Mouse (Mus musculus): ENCODE measurements at regions not wholly inside any gene's neighbourhood (a gene's known extent, or its start where the extent isn't known, plus 50 kb on each side); places are given as distances from the start of the nearest gene placed in this dataset.

DNA sequence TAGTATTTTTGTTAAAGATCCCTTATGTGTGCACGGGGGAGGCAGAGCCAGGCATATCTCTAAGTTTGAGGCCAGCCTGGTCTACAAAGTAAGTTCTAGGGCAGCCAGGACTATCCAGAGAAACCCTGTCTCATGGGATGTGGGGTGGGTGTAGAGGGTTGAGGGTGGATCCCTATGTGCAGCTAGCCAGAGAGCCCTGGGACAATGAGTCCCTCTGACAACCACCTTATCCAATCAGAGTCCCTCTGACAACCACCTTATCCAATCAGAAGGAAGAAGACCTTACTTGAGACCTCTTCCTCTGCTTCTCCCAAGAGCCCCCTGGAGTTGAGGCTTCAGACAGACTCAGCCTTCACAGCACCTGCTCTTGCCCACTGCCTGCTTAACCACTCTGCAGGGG lies 56.6 kb upstream of the Zmiz1 start:
- DNase-seq (ENCODE audit: low spot score in 2 of 2) = no peak

DNA sequence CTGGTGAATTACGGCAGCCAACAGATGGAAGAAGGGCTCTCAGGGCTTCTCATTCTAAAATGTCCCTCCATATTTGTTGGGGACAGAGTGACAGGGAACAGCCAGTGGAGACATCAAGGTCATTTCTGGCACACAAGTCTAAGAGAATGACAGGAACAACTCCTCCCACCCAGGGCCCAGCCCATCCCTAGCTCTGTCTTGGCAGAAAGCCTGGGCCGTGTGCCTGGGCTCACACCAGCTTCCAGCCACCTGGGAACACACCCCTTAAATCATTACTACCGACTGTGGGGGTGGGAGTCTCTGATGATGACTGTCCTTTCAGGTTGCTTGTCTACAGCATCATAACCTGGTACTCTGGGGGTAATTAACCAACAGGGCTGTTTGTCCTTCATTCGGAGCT lies 53.8 kb upstream of the Zmiz1 start:
- DNase-seq (ENCODE audit: low spot score in 2 of 2) = no peak

- no peak for DNase-seq (ENCODE audit: low spot score in 2 of 2)
Measured at GRCm38 (mm10) chr14:25406059-25406458, 52.9 kb upstream of the Zmiz1 start.

DNA sequence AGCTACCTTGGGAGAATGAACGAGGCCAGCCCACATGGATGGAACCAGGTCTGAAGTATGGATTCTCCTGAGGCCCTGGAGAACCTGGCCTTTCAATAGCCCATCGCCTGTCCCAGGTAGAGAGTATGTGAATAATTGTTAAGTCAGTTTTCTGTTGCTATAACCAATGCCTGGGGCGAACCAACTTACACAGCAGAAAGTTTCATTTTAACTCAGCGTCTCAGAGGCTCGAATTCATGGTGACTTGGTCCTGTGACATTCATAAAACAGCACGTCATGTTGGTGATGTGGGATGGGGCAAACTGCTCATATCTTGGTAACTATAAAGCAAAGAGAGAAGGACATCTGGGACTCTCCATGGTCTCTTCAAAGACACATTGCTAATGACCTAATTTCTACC lies 52.4 kb upstream of the Zmiz1 start:
- DNase-seq (ENCODE audit: low spot score in 2 of 2) = no peak

- no peak for DNase-seq (ENCODE audit: low spot score in 2 of 2)
Measured at GRCm38 (mm10) chr14:25407111-25407510, 51.9 kb upstream of the Zmiz1 start.

All from spleen, postnatal 14 days (tissue).